Mouse (Mus musculus): Measurements from ENCODE around the gene Prkd2.

Prkd2 gene

GRCm38 (mm10) chr7:16871600-16871999 lies 28.9 kb downstream of the Prkd2 start:
- DNase-seq = no peak

GRCm38 (mm10) chr7:16872478-16872877 lies 29.8 kb downstream of the Prkd2 start:
- DNase-seq = no peak

GRCm38 (mm10) chr7:16873392-16873791 lies 30.7 kb downstream of the Prkd2 start:
- no peak for DNase-seq

- peak; percentile 81 for DNase-seq
Observed at GRCm38 (mm10) chr7:16874190-16874589, 31.5 kb downstream of the Prkd2 start.

GRCm38 (mm10) chr7:16874756-16875309 lies 32.1 kb downstream of the Prkd2 start:
- DNase-seq = peak; percentile 99

- DNase-seq = no peak
Observed at GRCm38 (mm10) chr7:16875310-16875325, 32.4 kb downstream of the Prkd2 start, which contains the start of gene Dact3. Dact3 (plus strand) TSS chr7:16875317.

- DNase-seq = no peak
Observed at GRCm38 (mm10) chr7:16875326-16875725, 32.6 kb downstream of the Prkd2 start.

GRCm38 (mm10) chr7:16876006-16876405 lies 33.3 kb downstream of the Prkd2 start:
- no peak for DNase-seq

GRCm38 (mm10) chr7:16876608-16877007 lies 33.9 kb downstream of the Prkd2 start:
- DNase-seq = peak; percentile 29

GRCm38 (mm10) chr7:16877717-16878116 lies 35.0 kb downstream of the Prkd2 start:
- no peak for DNase-seq

- no peak for DNase-seq
Observed at GRCm38 (mm10) chr7:16879796-16880547, 37.3 kb downstream of the Prkd2 start.

GRCm38 (mm10) chr7:16880615-16881014 lies 37.9 kb downstream of the Prkd2 start:
- no peak for DNase-seq

- DNase-seq = no peak
Observed at GRCm38 (mm10) chr7:16883162-16883561, 40.5 kb downstream of the Prkd2 start.

- no peak for DNase-seq
Observed at GRCm38 (mm10) chr7:16884334-16884733, 41.6 kb downstream of the Prkd2 start.

GRCm38 (mm10) chr7:16885271-16885776 lies 42.6 kb downstream of the Prkd2 start:
- DNase-seq = no peak

GRCm38 (mm10) chr7:16885905-16886304 lies 43.2 kb downstream of the Prkd2 start:
- DNase-seq = no peak

GRCm38 (mm10) chr7:16890536-16890935 lies 47.8 kb downstream of the Prkd2 start:
- DNase-seq = no peak

GRCm38 (mm10) chr7:16890944-16891343 lies 48.2 kb downstream of the Prkd2 start:
- DNase-seq = no peak

GRCm38 (mm10) chr7:16891641-16892351 lies 49.1 kb downstream of the Prkd2 start, which contains the start of gene Gng8:
Gng8 (plus strand) TSS chr7:16891786.
- DNase-seq = peak; percentile 83

- no peak for DNase-seq
Observed at GRCm38 (mm10) chr7:16892352-16892730, 49.6 kb downstream of the Prkd2 start.

- no peak for DNase-seq
Observed at GRCm38 (mm10) chr7:16893612-16894011, 50.9 kb downstream of the Prkd2 start.

GRCm38 (mm10) chr7:16894279-16894678 lies 51.6 kb downstream of the Prkd2 start:
- DNase-seq = no peak

GRCm38 (mm10) chr7:16895000-16895399 lies 52.3 kb downstream of the Prkd2 start:
- peak; percentile 74 for DNase-seq

GRCm38 (mm10) chr7:16895511-16895910 lies 52.8 kb downstream of the Prkd2 start:
- DNase-seq = no peak

GRCm38 (mm10) chr7:16900526-16900925 lies 57.8 kb downstream of the Prkd2 start:
- DNase-seq = no peak
